Mouse (Mus musculus): ENCODE data around the gene Ugcg.

The Ugcg gene

GRCm38 (mm10) chr4:59177566-59177965, 11.5 kb upstream of the Ugcg start:
- no peak for TF ChIP-seq GATA4 (IDR thresholded peaks at IDR 0.05; ENCODE audit: insufficient replicate concordance, low read length)

- TF ChIP-seq GATA4 (IDR thresholded peaks at IDR 0.05; ENCODE audit: insufficient replicate concordance, low read length): no peak
Observed at GRCm38 (mm10) chr4:59181320-59182271, 7.5 kb upstream of the Ugcg start.

- no peak for TF ChIP-seq GATA4 (IDR thresholded peaks at IDR 0.05; ENCODE audit: insufficient replicate concordance, low read length)
Observed at GRCm38 (mm10) chr4:59185671-59186070, 3.4 kb upstream of the Ugcg start.

GRCm38 (mm10) chr4:59187289-59187688, 1.8 kb upstream of the Ugcg start:
- no peak for TF ChIP-seq GATA4 (IDR thresholded peaks at IDR 0.05; ENCODE audit: insufficient replicate concordance, low read length)

GRCm38 (mm10) chr4:59188474-59188801, 619 bp upstream of the Ugcg start:
- TF ChIP-seq GATA4 (IDR thresholded peaks at IDR 0.05; ENCODE audit: insufficient replicate concordance, low read length): no peak

- TF ChIP-seq GATA4 (IDR thresholded peaks at IDR 0.05; ENCODE audit: insufficient replicate concordance, low read length): no peak
Observed at GRCm38 (mm10) chr4:59189546-59190237, 635 bp downstream of the Ugcg start.

- no peak for TF ChIP-seq GATA4 (IDR thresholded peaks at IDR 0.05; ENCODE audit: insufficient replicate concordance, low read length)
Observed at GRCm38 (mm10) chr4:59190650-59191424, 1.8 kb downstream of the Ugcg start.

GRCm38 (mm10) chr4:59194731-59195496, 5.9 kb downstream of the Ugcg start:
- TF ChIP-seq GATA4 (IDR thresholded peaks at IDR 0.05; ENCODE audit: insufficient replicate concordance, low read length): no peak

GRCm38 (mm10) chr4:59196346-59197077, 7.5 kb downstream of the Ugcg start:
- peak; percentile 64; the same call in 1 of the 2 replicates for TF ChIP-seq GATA4 (IDR thresholded peaks at IDR 0.05; ENCODE audit: insufficient replicate concordance, low read length)

- TF ChIP-seq GATA4 (IDR thresholded peaks at IDR 0.05; ENCODE audit: insufficient replicate concordance, low read length): no peak
Observed at GRCm38 (mm10) chr4:59197078-59197424, 8.0 kb downstream of the Ugcg start.

- TF ChIP-seq GATA4 (IDR thresholded peaks at IDR 0.05; ENCODE audit: insufficient replicate concordance, low read length): no peak
Observed at GRCm38 (mm10) chr4:59197462-59197861, 8.4 kb downstream of the Ugcg start.

GRCm38 (mm10) chr4:59199341-59199740, 10.3 kb downstream of the Ugcg start:
- no peak for TF ChIP-seq GATA4 (IDR thresholded peaks at IDR 0.05; ENCODE audit: insufficient replicate concordance, low read length)

- TF ChIP-seq GATA4 (IDR thresholded peaks at IDR 0.05; ENCODE audit: insufficient replicate concordance, low read length): no peak
Observed at GRCm38 (mm10) chr4:59199805-59200204, 10.7 kb downstream of the Ugcg start.

- TF ChIP-seq GATA4 (IDR thresholded peaks at IDR 0.05; ENCODE audit: insufficient replicate concordance, low read length): no peak
Observed at GRCm38 (mm10) chr4:59200636-59201035, 11.6 kb downstream of the Ugcg start.
